In the genomic region with DNA sequence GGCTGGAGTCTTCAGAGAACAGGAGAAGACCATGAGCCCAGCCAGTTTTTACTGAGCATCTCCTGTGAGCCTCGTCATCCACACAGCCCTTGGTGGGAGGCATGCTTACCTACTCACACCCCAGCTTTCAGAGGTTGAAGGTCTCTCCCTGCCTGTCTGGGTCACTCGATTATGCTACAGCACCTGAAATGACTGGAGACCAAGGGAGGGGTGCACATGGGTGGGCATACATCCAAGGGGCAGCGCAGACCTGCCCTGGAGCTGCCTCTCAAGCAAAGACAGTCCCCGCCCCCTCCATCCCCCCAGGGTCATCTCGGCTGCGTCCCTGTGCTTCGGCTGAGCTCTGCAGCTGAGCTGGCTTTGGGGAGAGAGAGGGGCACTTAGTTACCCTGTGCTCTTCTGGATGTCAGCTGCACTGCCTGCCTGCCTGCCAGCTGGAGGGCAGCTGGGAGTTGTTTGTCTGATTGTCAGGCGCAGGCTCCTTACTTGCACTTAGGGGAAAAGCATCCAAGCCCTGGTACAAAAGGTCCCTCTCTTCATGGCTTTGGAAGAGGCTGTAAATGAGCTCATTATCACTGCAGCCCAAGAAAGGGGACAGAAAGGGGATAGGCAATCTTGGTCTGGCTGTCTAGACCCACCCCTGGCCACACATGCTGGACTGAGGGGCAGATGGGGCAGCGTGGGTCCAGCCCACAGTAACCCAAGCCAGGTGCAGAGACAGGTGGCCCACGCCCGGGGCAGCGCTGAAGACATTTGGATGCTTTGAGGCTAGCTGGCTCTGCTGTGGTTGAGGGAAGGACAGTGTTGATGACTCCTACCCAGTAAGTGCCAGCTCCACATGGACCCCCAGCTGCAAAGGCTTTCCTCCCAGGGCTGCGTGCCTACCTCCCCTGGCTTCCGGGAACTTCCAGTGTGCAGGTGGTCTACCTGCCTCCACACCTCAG, we compare ENCODE assay signal across 9 mouse cellular contexts. TPM values are rescaled to one million over a fixed set of nuclear protein-coding genes. Genes with fewer than 3 reads are reported as not detected.
A peak's percentile ranks its signal among the peaks of the same experiment; 100 is the strongest.
DNase-seq lines count a peak whose midpoint lies in the region; ATAC-seq and TF ChIP-seq lines count a peak whose summit lies in the region.
"Had no signal": no experiment of that assay in that cellular context is flagged by ENCODE, and none has a peak within 500 bp of the region (broad histone marks: within the 10 kb centered on the region; RNA-seq: fewer than 3 reads in every experiment).

No protein-coding gene starts in this region.

- intact Hi-C loops in gastrocnemius, adult 2 months (cut with DNase I) = no loop called here

- H3K4me1 ChIP-seq in forebrain, embryonic 16.5 days (replicated peaks; ENCODE audit: control insufficient read depth, insufficient read depth, low read length) = peaks cover 49% of the 10 kb centered on the region
- no peaks in the 10 kb centered on the region for H3K4me1 ChIP-seq in limb, embryonic 14.5 days (ENCODE audit: control insufficient read depth, insufficient read depth, low read length)

- no peaks in the 10 kb centered on the region for H3K9me3 ChIP-seq in forebrain, embryonic 16.5 days (ENCODE audit: control insufficient read depth, low read length)
- H3K9me3 ChIP-seq in limb, embryonic 14.5 days (ENCODE audit: control insufficient read depth, low read length) = no peaks in the 10 kb centered on the region

- TF ChIP-seq CTCF in gastrocnemius, adult 2 months (IDR thresholded peaks at IDR 0.05) = no peak

- DNase-seq in gastrocnemius, adult 2 months = no peak
- no peak for DNase-seq in gastrocnemius, adult 18-20 months (ENCODE audit: low spot score)
- DNase-seq in brain, adult 2 months (ENCODE audit: low read depth, low spot score) = peak; percentile 75
- DNase-seq in limb, embryonic 14.5 days (ENCODE audit: low spot score) = peak; percentile 41
- no peak for DNase-seq in c-Kit-positive CD71-positive TER-119-positive erythroid progenitor cells, embryonic 14.5 days (ENCODE audit: low spot score)
- DNase-seq in adrenal gland, adult 2 months = no peak

- no peaks in the 10 kb centered on the region for H3K27me3 ChIP-seq in forebrain, embryonic 16.5 days (replicated peaks; ENCODE audit: control insufficient read depth, insufficient read depth, low read length)
- H3K27me3 ChIP-seq in limb, embryonic 14.5 days (ENCODE audit: control insufficient read depth, insufficient read depth, low read length) = no peaks in the 10 kb centered on the region

- ATAC-seq in forebrain, embryonic 16.5 days = peak; percentile 58
- ATAC-seq in limb, embryonic 14.5 days (ENCODE audit: low FRiP score, low read depth) = peak; percentile 54; the same call in 1 of the 2 replicates
- no peak for ATAC-seq in CD4-positive, CD25-positive, alpha-beta regulatory T cell, adult 4 months

- H3K9ac ChIP-seq in forebrain, embryonic 16.5 days (replicated peaks; ENCODE audit: low read depth, low read length) = 0 out of 2 replicates have a peak overlapping the region, but pooled peaks have one; percentile 11
- no peak overlapping the region for H3K9ac ChIP-seq in limb, embryonic 14.5 days (ENCODE audit: low read depth, low read length, severe bottlenecking)

- peak overlapping the region; percentile 20 for H3K27ac ChIP-seq in gastrocnemius, adult 2 months
- H3K27ac ChIP-seq in forebrain, embryonic 16.5 days (ENCODE audit: low read length) = peak overlapping the region; percentile 67
- H3K27ac ChIP-seq in limb, embryonic 14.5 days (replicated peaks; ENCODE audit: low read depth, low read length) = no peak overlapping the region

- 43% methylated on average over 14 of the region's 14 CpGs for WGBS in forebrain, embryonic 16.5 days
- 67% methylated on average over 14 of the region's 14 CpGs for WGBS in limb, embryonic 14.5 days

- TF ChIP-seq POLR2A in limb, embryonic 14.5 days (IDR thresholded peaks at IDR 0.05; ENCODE audit: borderline replicate concordance, extremely low read depth, insufficient read depth, insufficient read length) = no peak

- H3K4me2 ChIP-seq in forebrain, embryonic 16.5 days (ENCODE audit: low read length) = no peak overlapping the region
- no peak overlapping the region for H3K4me2 ChIP-seq in limb, embryonic 14.5 days (replicated peaks; ENCODE audit: low read depth, low read length, severe bottlenecking)
- H3K4me2 ChIP-seq: liver, embryonic 11.5 days had no signal

- H3K4me3 ChIP-seq in gastrocnemius, adult 2 months = no peak overlapping the region
- H3K4me3 ChIP-seq in forebrain, embryonic 16.5 days (replicated peaks; ENCODE audit: low read length) = no peak overlapping the region
- no peak overlapping the region for H3K4me3 ChIP-seq in limb, embryonic 14.5 days (replicated peaks; ENCODE audit: low read length)

- H3K36me3 ChIP-seq in forebrain, embryonic 16.5 days (ENCODE audit: control insufficient read depth, insufficient read depth) = no peaks in the 10 kb centered on the region
- peaks cover 19% of the 10 kb centered on the region for H3K36me3 ChIP-seq in limb, embryonic 14.5 days (ENCODE audit: control insufficient read depth, insufficient read depth, low read length)

RNA-seq across cellular contexts. Expression of gene Tcp11, which starts 43.4 kb away (rescaled TPM):
- total RNA-seq in gastrocnemius, adult 2 months (2021) = not detected
- total RNA-seq in gastrocnemius, adult 18-20 months (2021) = not detected
- 1.7 and 1.8 TPM in 2 replicates for polyA plus RNA-seq in forebrain, embryonic 16.5 days (2015; fragmentation: Nextera tagmentation; extraction: Ambion mirVana)
- 2.8 and 3.6 TPM in 2 replicates for polyA plus RNA-seq in limb, embryonic 14.5 days (2012; rRNA removed)
- polyA plus RNA-seq in limb, embryonic 14.5 days (2014; fragmentation: Nextera tagmentation; extraction: Ambion mirVana) = 0.70 and 1.0 TPM in 2 replicates
- 1 to 10 TPM; 3.1 to 3.8 TPM for polyA plus RNA-seq in CD4-positive, CD25-positive, alpha-beta regulatory T cell, adult 4 months (2017; shearing (Covaris generic))
- total RNA-seq in adrenal gland, adult 2 months (2021) = under 1 TPM in 1 of 2 experiments, not detected in 1; 0.24 TPM
- polyA plus RNA-seq in adrenal gland, adult 2 months (2012; rRNA removed) = 0.08 TPM in 1 of 2 replicates, not detected in the other

Comparison
In these comparisons a context has a peak if more than half of its experiments do, and no peak if none do; other contexts are left out.
1. DNase-seq: peak in brain, adult 2 months (single experiment) and limb, embryonic 14.5 days (single experiment); none in gastrocnemius, adult 2 months (single experiment), gastrocnemius, adult 18-20 months (single experiment), c-Kit-positive CD71-positive TER-119-positive erythroid progenitor cells, embryonic 14.5 days (single experiment) and adrenal gland, adult 2 months (single experiment).